9 mouse cellular contexts compared by ENCODE assay signal in genomic region chr4:104913291-104914129, GRCm38 (mm10). TPM values are rescaled to one million over a fixed set of nuclear protein-coding genes. Genes with fewer than 3 reads are reported as not detected.
DNase-seq lines count a peak whose midpoint lies in the region; ATAC-seq and TF ChIP-seq lines count a peak whose summit lies in the region.
"Had no signal": no experiment of that assay in that cellular context is flagged by ENCODE, and none has a peak within 500 bp of the region (broad histone marks: within the 10 kb centered on the region; RNA-seq: fewer than 3 reads in every experiment).

TSS of gene Fyb2 (plus strand) at chr4:104913456.

- TF ChIP-seq CTCF in intestine, postnatal 0 days (IDR thresholded peaks at IDR 0.05; ENCODE audit: low read depth): no peak

- no peaks in the 10 kb centered on the region for H3K4me1 ChIP-seq in heart, embryonic 11.5 days (ENCODE audit: control insufficient read depth, insufficient read depth, low read length)
- H3K4me1 ChIP-seq in embryonic facial prominence, embryonic 11.5 days (ENCODE audit: control insufficient read depth, insufficient read depth, low read length): peaks cover 5% of the 10 kb centered on the region
- H3K4me1 ChIP-seq in intestine, postnatal 0 days (replicated peaks; ENCODE audit: control insufficient read depth, insufficient read depth, low read length): no peaks in the 10 kb centered on the region; the same call in 1 of the 2 replicates
- H3K4me1 ChIP-seq in lung, embryonic 16.5 days (replicated peaks; ENCODE audit: control insufficient read depth, insufficient read depth, low read length): no peaks in the 10 kb centered on the region

- 0 out of 2 replicates have a peak within 1 kb of the TSS, but pooled peaks have one; percentile 22 for H3K9ac ChIP-seq in heart, embryonic 11.5 days (ENCODE audit: low read depth, low read length)
- H3K9ac ChIP-seq in embryonic facial prominence, embryonic 11.5 days (replicated peaks; ENCODE audit: low read length): no peak within 1 kb of the TSS
- H3K9ac ChIP-seq in intestine, postnatal 0 days (ENCODE audit: low read depth, low read length): 0 out of 2 replicates have a peak within 1 kb of the TSS, but pooled peaks have one; percentile 11
- no peak within 1 kb of the TSS for H3K9ac ChIP-seq in lung, embryonic 16.5 days (ENCODE audit: low read length)

- peak within 1 kb of the TSS; percentile 57 for H3K4me2 ChIP-seq in heart, embryonic 11.5 days
- H3K4me2 ChIP-seq in embryonic facial prominence, embryonic 11.5 days (ENCODE audit: low read depth, low read length): peak within 1 kb of the TSS; percentile 21; the same call in 1 of the 2 replicates
- peak within 1 kb of the TSS; percentile 71 for H3K4me2 ChIP-seq in intestine, postnatal 0 days (replicated peaks; ENCODE audit: low read depth)
- peak within 1 kb of the TSS; percentile 49 for H3K4me2 ChIP-seq in lung, embryonic 16.5 days (ENCODE audit: low read depth, low read length)

- DNase-seq in heart, postnatal 4 days: no peak
- no peak for DNase-seq in embryonic facial prominence, embryonic 11.5 days (ENCODE audit: low spot score)
- no peak for DNase-seq in adipocyte (ENCODE audit: low spot score)
- no peak for DNase-seq in heart, adult 18-20 months

- H3K9me3 ChIP-seq in heart, embryonic 11.5 days (replicated peaks; ENCODE audit: control insufficient read depth, low read length): no peaks in the 10 kb centered on the region
- H3K9me3 ChIP-seq in embryonic facial prominence, embryonic 11.5 days (replicated peaks; ENCODE audit: control insufficient read depth, low read length): no peaks in the 10 kb centered on the region
- H3K9me3 ChIP-seq in intestine, postnatal 0 days (ENCODE audit: control insufficient read depth): no peaks in the 10 kb centered on the region
- no peaks in the 10 kb centered on the region for H3K9me3 ChIP-seq in lung, embryonic 16.5 days (ENCODE audit: control insufficient read depth, low read length)

- ATAC-seq in heart, embryonic 11.5 days (replicated peaks; ENCODE audit: insufficient number of reproducible peaks, low FRiP score, low TSS enrichment): no peak; the same call in 1 of the 2 replicates
- ATAC-seq in embryonic facial prominence, embryonic 11.5 days (replicated peaks; ENCODE audit: insufficient number of reproducible peaks, low FRiP score, low TSS enrichment, low read depth): 0 out of 2 replicates have a peak, but pooled peaks have one; percentile 56
- peak; percentile 25; the same call in 1 of the 2 replicates for ATAC-seq in intestine, postnatal 0 days
- peak; percentile 51; the same call in 1 of the 2 replicates for ATAC-seq in lung, embryonic 16.5 days (ENCODE audit: low read depth)
- no peak for ATAC-seq in erythroblast, adult 5-6 weeks (replicated peaks; ENCODE audit: low FRiP score, poor library complexity, severe bottlenecking)

- peak within 1 kb of the TSS; percentile 23 for H3K4me3 ChIP-seq in heart, embryonic 11.5 days (ENCODE audit: low read depth, low read length)
- no peak within 1 kb of the TSS for H3K4me3 ChIP-seq in embryonic facial prominence, embryonic 11.5 days (ENCODE audit: low read depth, low read length)
- H3K4me3 ChIP-seq in intestine, postnatal 0 days (ENCODE audit: low read depth, low read length): peak within 1 kb of the TSS; percentile 33
- H3K4me3 ChIP-seq in lung, embryonic 16.5 days (ENCODE audit: low read length): peak within 1 kb of the TSS; percentile 32

- H3K27ac ChIP-seq in heart, embryonic 11.5 days (ENCODE audit: low read depth, low read length): no peak within 1 kb of the TSS
- no peak within 1 kb of the TSS for H3K27ac ChIP-seq in embryonic facial prominence, embryonic 11.5 days (replicated peaks; ENCODE audit: low read depth, low read length)
- H3K27ac ChIP-seq in intestine, postnatal 0 days (ENCODE audit: low read depth, low read length): no peak within 1 kb of the TSS
- no peak within 1 kb of the TSS for H3K27ac ChIP-seq in lung, embryonic 16.5 days (ENCODE audit: low read length)

- H3K27me3 ChIP-seq in heart, embryonic 11.5 days (ENCODE audit: control insufficient read depth, insufficient read depth, low read length): peaks cover 4% of the 10 kb centered on the region
- H3K27me3 ChIP-seq in embryonic facial prominence, embryonic 11.5 days (ENCODE audit: control insufficient read depth, insufficient read depth, low read length): peaks cover 10% of the 10 kb centered on the region; the same call in 1 of the 2 replicates
- no peaks in the 10 kb centered on the region for H3K27me3 ChIP-seq in intestine, postnatal 0 days (replicated peaks; ENCODE audit: control insufficient read depth, insufficient read depth, low read length)
- no peaks in the 10 kb centered on the region; the same call in 1 of the 2 replicates for H3K27me3 ChIP-seq in lung, embryonic 16.5 days (ENCODE audit: control insufficient read depth, insufficient read depth, low read depth, low read length)

- H3K36me3 ChIP-seq in heart, embryonic 11.5 days (ENCODE audit: control insufficient read depth, insufficient read depth, low read length): no peaks in the 10 kb centered on the region
- H3K36me3 ChIP-seq in embryonic facial prominence, embryonic 11.5 days (replicated peaks; ENCODE audit: control insufficient read depth, insufficient read depth, low read depth, low read length): no peaks in the 10 kb centered on the region
- no peaks in the 10 kb centered on the region for H3K36me3 ChIP-seq in intestine, postnatal 0 days (ENCODE audit: control insufficient read depth, insufficient read depth)
- H3K36me3 ChIP-seq in lung, embryonic 16.5 days (ENCODE audit: control insufficient read depth, insufficient read depth, low read length): no peaks in the 10 kb centered on the region
- H3K36me3 ChIP-seq: G1E had no signal

- WGBS in heart, embryonic 11.5 days (ENCODE audit: insufficient replicate concordance): 24% methylated on average over 23 of the region's 23 CpGs
- 15% methylated on average over 23 of the region's 23 CpGs for WGBS in embryonic facial prominence, embryonic 11.5 days
- 16% methylated on average over 23 of the region's 23 CpGs for WGBS in intestine, postnatal 0 days
- 17% methylated on average over 23 of the region's 23 CpGs for WGBS in lung, embryonic 16.5 days

RNA-seq across cellular contexts. Expression of gene Fyb2, which starts in this region (rescaled TPM):
- polyA plus RNA-seq in heart, embryonic 11.5 days (2014; fragmentation: Nextera tagmentation; extraction: Ambion mirVana): 0.06 TPM in 1 of 2 replicates, not detected in the other
- not detected for total RNA-seq in heart, postnatal 4 days (2021)
- 0.29 and 0.49 TPM in 2 replicates for polyA plus RNA-seq in embryonic facial prominence, embryonic 11.5 days (2014; fragmentation: Nextera tagmentation; extraction: Ambion mirVana)
- 0.24 and 0.25 TPM in 2 replicates for polyA plus RNA-seq in intestine, postnatal 0 days (2015; fragmentation: Nextera tagmentation; extraction: Ambion mirVana)
- polyA plus RNA-seq in lung, embryonic 16.5 days (2015; fragmentation: Nextera tagmentation; extraction: Ambion mirVana): 0.13 TPM in 2 replicates
- total RNA-seq in erythroblast, adult 5-6 weeks (2015; ENCODE audit: low replicate concordance): not detected in 2 replicates
- total RNA-seq in erythroblast, adult 5-6 weeks (2017; ENCODE audit: low replicate concordance): not detected in 2 replicates
- total RNA-seq in heart, adult 18-20 months (2021): not detected
- polyA plus RNA-seq: G1E had no signal

Comparison
In these comparisons a context has a peak if more than half of its experiments do, and no peak if none do; other contexts are left out.
1. Peak in ATAC-seq and H3K4me2 ChIP-seq in embryonic facial prominence, embryonic 11.5 days; RNA of the gene not detected or under 1 TPM.
2. Peak in ATAC-seq, H3K4me3 ChIP-seq, H3K9ac ChIP-seq and H3K4me2 ChIP-seq in intestine, postnatal 0 days; RNA of the gene not detected or under 1 TPM.
3. Peak in ATAC-seq, H3K4me3 ChIP-seq and H3K4me2 ChIP-seq in lung, embryonic 16.5 days; RNA of the gene not detected or under 1 TPM.
4. H3K4me2 ChIP-seq: peak in every context shown above with its lines; median percentile 71 in intestine, postnatal 0 days; 57 in heart, embryonic 11.5 days; 49 in lung, embryonic 16.5 days; 21 in embryonic facial prominence, embryonic 11.5 days.